Mouse (Mus musculus) cerebellum, adult 11-12 months (tissue): ENCODE data around the gene Sec22c.

Source experiments
- DNase-seq: peaks from one replicate; pipeline ENCODE4 v3.0.0; 2022

The Sec22c gene

GRCm38 (mm10) chr9:121642401-121643181, 62.7 kb downstream of the Sec22c start, which contains the start of gene Vipr1:
Vipr1 (plus strand) TSS chr9:121642716.
- peak; percentile 89 for DNase-seq

- peak; percentile 87 for DNase-seq
These were observed 63.3 kb downstream of the Sec22c start, which contains the start of gene Lyzl4 for GRCm38 (mm10) chr9:121642001-121642400. Lyzl4 (minus strand) TSS chr9:121642096.

- peak; percentile 62 for DNase-seq
These were observed 63.9 kb downstream of the Sec22c start for GRCm38 (mm10) chr9:121641235-121641915.

GRCm38 (mm10) chr9:121639790-121640189, 65.5 kb downstream of the Sec22c start:
- peak; percentile 81 for DNase-seq

- no peak for DNase-seq
These were observed 69.3 kb downstream of the Sec22c start for GRCm38 (mm10) chr9:121635835-121636576.

- DNase-seq = no peak
These were observed 72.0 kb downstream of the Sec22c start for GRCm38 (mm10) chr9:121633306-121633705.

- DNase-seq = no peak
These were observed 72.4 kb downstream of the Sec22c start for GRCm38 (mm10) chr9:121632891-121633290.

GRCm38 (mm10) chr9:121631946-121632345, 73.3 kb downstream of the Sec22c start:
- no peak for DNase-seq

- DNase-seq = no peak
These were observed 74.7 kb downstream of the Sec22c start for GRCm38 (mm10) chr9:121630627-121631026.
